Mouse (Mus musculus): Measurements from ENCODE around the gene Hist1h2bj. TPM values are rescaled to one million over a fixed set of nuclear protein-coding genes. Genes with fewer than 3 reads are reported as not detected.

The Hist1h2bj gene
- 1 to 10 TPM; 1.4 to 7.1 (median 2.5) TPM for total RNA-seq (2022)

GRCm38 (mm10) chr13:22042568-22043502 is at the start of gene Hist1h2bj, which contains the start of gene Hist1h2ag:
Gene Hist1h2bj, plus strand, starts transcription at chr13:22043214.
Gene Hist1h2ag, minus strand, starts transcription at chr13:22042944.
- DNase-seq (ENCODE audit: low spot score), result peak; percentile 98

GRCm38 (mm10) chr13:21993957-21994738 is 48.9 kb upstream of the Hist1h2bj start:
- DNase-seq (ENCODE audit: low spot score), result peak; percentile 44

GRCm38 (mm10) chr13:21994896-21995295 is 48.1 kb upstream of the Hist1h2bj start:
- no peak for DNase-seq (ENCODE audit: low spot score)

- no peak for DNase-seq (ENCODE audit: low spot score)
These were observed 47.6 kb upstream of the Hist1h2bj start for GRCm38 (mm10) chr13:21995331-21995914.

GRCm38 (mm10) chr13:21996101-21996839 is 46.7 kb upstream of the Hist1h2bj start:
- no peak for DNase-seq (ENCODE audit: low spot score)

GRCm38 (mm10) chr13:21996840-21997185 is 46.2 kb upstream of the Hist1h2bj start:
- DNase-seq (ENCODE audit: low spot score), result no peak

GRCm38 (mm10) chr13:21997201-21997820 is 45.7 kb upstream of the Hist1h2bj start:
- DNase-seq (ENCODE audit: low spot score), result no peak

GRCm38 (mm10) chr13:21997821-21998220 is 45.2 kb upstream of the Hist1h2bj start:
- no peak for DNase-seq (ENCODE audit: low spot score)

- DNase-seq (ENCODE audit: low spot score), result no peak
These were observed 44.6 kb upstream of the Hist1h2bj start for GRCm38 (mm10) chr13:21998412-21998811.

- DNase-seq (ENCODE audit: low spot score), result no peak
These were observed 43.9 kb upstream of the Hist1h2bj start for GRCm38 (mm10) chr13:21999147-21999546.

- no peak for DNase-seq (ENCODE audit: low spot score)
These were observed 41.7 kb upstream of the Hist1h2bj start for GRCm38 (mm10) chr13:22001346-22001745.

- DNase-seq (ENCODE audit: low spot score), result no peak
These were observed 41.2 kb upstream of the Hist1h2bj start for GRCm38 (mm10) chr13:22001823-22002222.

- DNase-seq (ENCODE audit: low spot score), result no peak
These were observed 37.2 kb upstream of the Hist1h2bj start for GRCm38 (mm10) chr13:22005605-22006333.

- no peak for DNase-seq (ENCODE audit: low spot score)
These were observed 36.5 kb upstream of the Hist1h2bj start for GRCm38 (mm10) chr13:22006334-22007120.

GRCm38 (mm10) chr13:22007121-22007510 is 35.9 kb upstream of the Hist1h2bj start:
- no peak for DNase-seq (ENCODE audit: low spot score)

- no peak for DNase-seq (ENCODE audit: low spot score)
These were observed 35.1 kb upstream of the Hist1h2bj start for GRCm38 (mm10) chr13:22007872-22008271.

- DNase-seq (ENCODE audit: low spot score), result no peak
These were observed 34.3 kb upstream of the Hist1h2bj start for GRCm38 (mm10) chr13:22008707-22009106.

- DNase-seq (ENCODE audit: low spot score), result no peak
These were observed 33.4 kb upstream of the Hist1h2bj start, which contains the start of gene Prss16 for GRCm38 (mm10) chr13:22009642-22010041. Gene Prss16, minus strand, starts transcription at chr13:22009742.

GRCm38 (mm10) chr13:22013716-22014115 is 29.3 kb upstream of the Hist1h2bj start:
- no peak for DNase-seq (ENCODE audit: low spot score)
